Mouse (Mus musculus): ENCODE measurements at regions not wholly inside any gene's neighbourhood (a gene's known extent, or its start where the extent isn't known, plus 50 kb on each side); places are given as distances from the start of the nearest gene placed in this dataset.

GRCm38 (mm10) chr10:93402689-93403509 lies 50.3 kb upstream of the Lta4h start:
- TF ChIP-seq CTCF (IDR thresholded peaks at IDR 0.05; ENCODE audit: low read depth, low read length) (no peak), EP300 (IDR thresholded peaks at IDR 0.05; ENCODE audit: insufficient read depth, low read depth, low read length) (no peak), POLR2A (IDR thresholded peaks at IDR 0.05; ENCODE audit: insufficient read depth, low read length) (no peak)

Data from ES-Bruce4 (cell line).